Mouse (Mus musculus) ES-E14 (cell line): ENCODE measurements around the gene Cd2bp2.

ENCODE experiments used
- CHD2 ChIP-seq: IDR thresholded peaks from 2 replicates; pipeline ENCODE4 v1.6.1; 2014; ENCODE audit warnings: mild to moderate bottlenecking, low read depth, low read length, inconsistent platforms
- HCFC1 ChIP-seq: IDR thresholded peaks from 2 replicates; pipeline ENCODE4 v1.6.1; 2012; ENCODE audit warnings: low read length, inconsistent platforms, borderline replicate concordance; ENCODE audit not compliant: insufficient read depth
- MAFK ChIP-seq: IDR thresholded peaks from 2 replicates; pipeline ENCODE4 v1.6.1; 2014; ENCODE audit warnings: mild to moderate bottlenecking, low read depth, low read length, inconsistent platforms; ENCODE audit not compliant: insufficient read depth
- ZC3H11A ChIP-seq: IDR thresholded peaks from 2 replicates; pipeline ENCODE4 v1.6.1; 2012; ENCODE audit warnings: low read depth, mild to moderate bottlenecking, inconsistent platforms, low read length, borderline replicate concordance
- ZNF384 ChIP-seq: IDR thresholded peaks from 2 replicates; pipeline ENCODE4 v1.6.1; 2012; ENCODE audit warnings: low read depth, low read length, inconsistent platforms

GRCm38 (mm10) chr7:127224616-127225015 is 28.8 kb upstream of the Cd2bp2 start:
- TF ChIP-seq ZNF384 (no peak), CHD2 (no peak), HCFC1 (no peak), MAFK (no peak), ZC3H11A (no peak)
